Mouse (Mus musculus) liver, embryonic 11.5 days (tissue): ENCODE results near the gene Fam183b. TPM values are rescaled to one million over a fixed set of nuclear protein-coding genes. Genes with fewer than 3 reads are reported as not detected.
"Not testable (repeated sequence)": the region's sequence is repeated elsewhere in the genome, so short reads cannot be mapped to it uniquely, and the experiment has no call there.

Experiments
- ATAC-seq: fragments of 200-750 bp; cut with Nextera tagmentation; replicated peaks from 2 replicates; pipeline ENCODE4 v1.8.0; 2017; ENCODE audit warnings: moderate number of reproducible peaks, mild to moderate bottlenecking, moderate TSS enrichment, moderate library complexity; ENCODE audit not compliant: low FRiP score
- DNase-seq: peaks from one replicate; pipeline ENCODE4 v3.0.0-alpha.2; 2017; ENCODE audit warnings: low spot score
- H3K27ac ChIP-seq: fragments of 300-500 bp; sonication (generic); 2 replicates; pipeline ENCODE4 v1.5.1; 2014; ENCODE audit warnings: mild to moderate bottlenecking, low read depth, low read length, control low read depth
- H3K27me3 ChIP-seq: fragments of 300-500 bp; sonication (generic); replicated peaks from 2 replicates; pipeline ENCODE4 v1.6.1; 2014; ENCODE audit warnings: low read length, mixed read lengths; ENCODE audit not compliant: control insufficient read depth, insufficient read depth
- H3K36me3 ChIP-seq: fragments of 300-500 bp; sonication (generic); 2 replicates; pipeline ENCODE4 v1.6.1; 2014; ENCODE audit warnings: mild to moderate bottlenecking, low read length, moderate library complexity, mixed read lengths; ENCODE audit not compliant: control insufficient read depth, insufficient read depth
- H3K4me1 ChIP-seq: fragments of 300-500 bp; sonication (generic); replicated peaks from 2 replicates; pipeline ENCODE4 v1.6.1; 2014; ENCODE audit warnings: low read length, mixed read lengths; ENCODE audit not compliant: control insufficient read depth, insufficient read depth
- H3K4me2 ChIP-seq: fragments of 300-500 bp; sonication (generic); 2 replicates; pipeline ENCODE4 v1.6.1; 2014; ENCODE audit warnings: mild to moderate bottlenecking, control low read depth, moderate library complexity
- H3K4me3 ChIP-seq: fragments of 300-500 bp; sonication (generic); 2 replicates; pipeline ENCODE4 v1.5.1; 2014; ENCODE audit warnings: low read depth, low read length, control low read depth
- H3K9ac ChIP-seq: fragments of 300-500 bp; sonication (generic); 2 replicates; pipeline ENCODE4 v1.6.1; 2014; ENCODE audit warnings: low read depth, low read length, control low read depth
- H3K9me3 ChIP-seq: fragments of 300-500 bp; sonication (generic); 2 replicates; pipeline ENCODE4 v1.6.1; 2016; ENCODE audit warnings: low read length, inconsistent platforms, mixed read lengths; ENCODE audit not compliant: control insufficient read depth
- WGBS: fragments of 180-500 bp; shearing (Covaris S2); extraction: QIAGEN DNeasy Blood & Tissue Kit; methylation state at CpG from one replicate; pipeline ENCODE4 v1.1.7; 2014; 5-methylcytosine and 5-hydroxymethylcytosine counted together
- polyA plus RNA-seq: library from polyadenylated mRNA; unstranded; fragments of >200 nt; fragmentation: Nextera tagmentation; extraction: Ambion mirVana; gene quantifications from 2 replicates; pipeline ENCODE4 v1.2.1, GENCODE M21; 2014

Gene Fam183b
- polyA plus RNA-seq, 1 experiment from 2014 or later, result 0.86 TPM

- ATAC-seq (no peak), DNase-seq (no peak)
- Histone ChIP-seq H3K4me1 (no peaks in the 10 kb centered on the region), H3K4me2 (no peak overlapping the region), H3K4me3 (no peak overlapping the region), H3K9ac (no peak overlapping the region), H3K36me3 (no peaks in the 10 kb centered on the region), H3K27ac (no peak overlapping the region), H3K27me3 (no peaks in the 10 kb centered on the region), H3K9me3 (no peaks in the 10 kb centered on the region)
- WGBS, result 31% methylated on average over 3 of the region's 3 CpGs
Measured at GRCm38 (mm10) chr11:58789532-58789931, 12.2 kb downstream of the Fam183b start.

- no peaks in the 10 kb centered on the region for H3K27me3 ChIP-seq
- H3K27ac ChIP-seq, result no peak overlapping the region
- H3K4me2 ChIP-seq, result no peak overlapping the region
- ATAC-seq (no peak), DNase-seq (no peak)
- no peaks in the 10 kb centered on the region for H3K36me3 ChIP-seq
- H3K9me3 ChIP-seq, result no peaks in the 10 kb centered on the region
- no peaks in the 10 kb centered on the region for H3K4me1 ChIP-seq
- no peak overlapping the region for H3K9ac ChIP-seq
- WGBS, result 70% methylated on average over 8 of the region's 8 CpGs
- H3K4me3 ChIP-seq, result no peak overlapping the region
Measured at GRCm38 (mm10) chr11:58788346-58788745, 13.4 kb downstream of the Fam183b start.

- no peak for ATAC-seq
- Histone ChIP-seq H3K36me3 (no peaks in the 10 kb centered on the region), H3K27me3 (no peaks in the 10 kb centered on the region), H3K4me1 (no peaks in the 10 kb centered on the region), H3K27ac (no peak overlapping the region), H3K9me3 (no peaks in the 10 kb centered on the region), H3K4me3 (no peak overlapping the region), H3K4me2 (no peak overlapping the region), H3K9ac (no peak overlapping the region)
- DNase-seq, result no peak
- WGBS, result 81% methylated on average over 10 of the region's 10 CpGs
Measured at GRCm38 (mm10) chr11:58787651-58788050, 14.1 kb downstream of the Fam183b start.

- no peak overlapping the region for H3K9ac ChIP-seq
- no peak overlapping the region for H3K4me2 ChIP-seq
- ATAC-seq (no peak), DNase-seq (no peak)
- 68% methylated on average over 2 of the region's 2 CpGs for WGBS
- no peaks in the 10 kb centered on the region for H3K4me1 ChIP-seq
- H3K9me3 ChIP-seq, result no peaks in the 10 kb centered on the region
- no peak overlapping the region for H3K27ac ChIP-seq
- no peak overlapping the region for H3K4me3 ChIP-seq
- no peaks in the 10 kb centered on the region for H3K36me3 ChIP-seq
- no peaks in the 10 kb centered on the region for H3K27me3 ChIP-seq
Measured at GRCm38 (mm10) chr11:58784182-58784581, 17.6 kb downstream of the Fam183b start.

GRCm38 (mm10) chr11:58782480-58783089, 19.2 kb downstream of the Fam183b start, which contains the start of gene Olfr314:
Gene Olfr314 (plus strand): TSS chr11:58782952.
- no peak within 1 kb of the TSS for H3K9ac ChIP-seq
- no peaks in the 10 kb centered on the region for H3K4me1 ChIP-seq
- WGBS, result 65% methylated on average over 6 of the region's 6 CpGs
- no peaks in the 10 kb centered on the region for H3K9me3 ChIP-seq
- ATAC-seq (no peak), DNase-seq (no peak)
- no peak within 1 kb of the TSS for H3K4me3 ChIP-seq
- H3K27ac ChIP-seq, result no peak within 1 kb of the TSS
- no peak within 1 kb of the TSS for H3K4me2 ChIP-seq
- H3K27me3 ChIP-seq, result no peaks in the 10 kb centered on the region
- no peaks in the 10 kb centered on the region for H3K36me3 ChIP-seq

- H3K27ac ChIP-seq, result no peak within 1 kb of the TSS
- ATAC-seq, result no peak
- H3K4me1 ChIP-seq, result no peaks in the 10 kb centered on the region
- no peaks in the 10 kb centered on the region for H3K9me3 ChIP-seq
- no peak within 1 kb of the TSS for H3K4me2 ChIP-seq
- H3K9ac ChIP-seq, result no peak within 1 kb of the TSS
- H3K27me3 ChIP-seq, result no peaks in the 10 kb centered on the region
- H3K4me3 ChIP-seq, result no peak within 1 kb of the TSS
- no peak for DNase-seq
- no peaks in the 10 kb centered on the region for H3K36me3 ChIP-seq
Measured at GRCm38 (mm10) chr11:58772888-58773287, 28.9 kb downstream of the Fam183b start, which contains the start of gene Olfr315. Gene Olfr315 (plus strand): TSS chr11:58773188.

GRCm38 (mm10) chr11:58752434-58752833, 49.3 kb downstream of the Fam183b start, which contains the start of gene Olfr316:
Gene Olfr316 (plus strand): TSS chr11:58752734.
- no peaks in the 10 kb centered on the region for H3K36me3 ChIP-seq
- no peak within 1 kb of the TSS for H3K4me3 ChIP-seq
- H3K4me2 ChIP-seq, result no peak within 1 kb of the TSS
- DNase-seq, result no peak
- WGBS, result 84% methylated on average over 2 of the region's 2 CpGs
- H3K9ac ChIP-seq, result no peak within 1 kb of the TSS
- no peak within 1 kb of the TSS for H3K27ac ChIP-seq
- no peak for ATAC-seq
- no peaks in the 10 kb centered on the region for H3K4me1 ChIP-seq
- H3K9me3 ChIP-seq, result no peaks in the 10 kb centered on the region
- H3K27me3 ChIP-seq, result no peaks in the 10 kb centered on the region

- ATAC-seq, H3K4me2 ChIP-seq, H3K4me1 ChIP-seq, H3K36me3 ChIP-seq, H3K9me3 ChIP-seq, DNase-seq, H3K27ac ChIP-seq, H3K9ac ChIP-seq, H3K27me3 ChIP-seq, H3K4me3 ChIP-seq: not testable (repeated sequence)
- 84% methylated on average over 18 of the region's 18 CpGs for WGBS
Measured at GRCm38 (mm10) chr11:58751096-58751495, 50.7 kb downstream of the Fam183b start.
